In genomic region chr10:52235461-52235860, GRCm38 (mm10) we compare ENCODE assay signal across 10 mouse cellular contexts. TPM values are rescaled to one million over a fixed set of nuclear protein-coding genes. Genes with fewer than 3 reads are reported as not detected.
DNase-seq lines count a peak whose midpoint lies in the region; ATAC-seq lines count a peak whose summit lies in the region.
"Had no signal": no experiment of that assay in that cellular context is flagged by ENCODE, and none has a peak within 500 bp of the region (broad histone marks: within the 10 kb centered on the region; RNA-seq: fewer than 3 reads in every experiment).

No protein-coding gene starts in this region.

- no peak for ATAC-seq in liver, embryonic 11.5 days (replicated peaks; ENCODE audit: low FRiP score)
- ATAC-seq in forebrain, embryonic 11.5 days (replicated peaks; ENCODE audit: low FRiP score) = no peak
- no peak for ATAC-seq in hindbrain, embryonic 14.5 days (ENCODE audit: low FRiP score)
- no peak for ATAC-seq in midbrain, embryonic 16.5 days

- no peak overlapping the region for H3K9ac ChIP-seq in liver, embryonic 11.5 days (ENCODE audit: low read depth, low read length)
- H3K9ac ChIP-seq in forebrain, embryonic 11.5 days (ENCODE audit: low read length) = no peak overlapping the region
- no peak overlapping the region for H3K9ac ChIP-seq in hindbrain, embryonic 14.5 days
- H3K9ac ChIP-seq in midbrain, embryonic 16.5 days (ENCODE audit: low read depth, low read length) = no peak overlapping the region

- 79% methylated on average over 5 of the region's 5 CpGs for WGBS in liver, embryonic 11.5 days
- 80% methylated on average over 5 of the region's 5 CpGs for WGBS in forebrain, embryonic 11.5 days
- WGBS in hindbrain, embryonic 14.5 days = 85% methylated on average over 5 of the region's 5 CpGs
- 81% methylated on average over 5 of the region's 5 CpGs for WGBS in midbrain, embryonic 16.5 days

- H3K4me1 ChIP-seq in liver, embryonic 11.5 days (replicated peaks; ENCODE audit: control insufficient read depth, insufficient read depth, low read length) = no peaks in the 10 kb centered on the region
- peaks cover 4% of the 10 kb centered on the region; the same call in 1 of the 2 replicates for H3K4me1 ChIP-seq in forebrain, embryonic 11.5 days (replicated peaks; ENCODE audit: control insufficient read depth, insufficient read depth, low read length)
- H3K4me1 ChIP-seq in hindbrain, embryonic 14.5 days (replicated peaks; ENCODE audit: control insufficient read depth, insufficient read depth, low read length) = 0 out of 2 replicates have a peak, but pooled peaks cover 5% of the 10 kb centered on the region
- H3K4me1 ChIP-seq in midbrain, embryonic 16.5 days (ENCODE audit: control insufficient read depth, insufficient read depth, low read length) = peaks cover 6% of the 10 kb centered on the region; the same call in 1 of the 2 replicates

- peak overlapping the region; percentile 93; the same call in 1 of the 2 replicates for H3K4me2 ChIP-seq in liver, embryonic 11.5 days
- H3K4me2 ChIP-seq in forebrain, embryonic 11.5 days (ENCODE audit: low read depth, low read length, severe bottlenecking) = peak overlapping the region; percentile 69
- H3K4me2 ChIP-seq in hindbrain, embryonic 14.5 days (replicated peaks) = peak overlapping the region; percentile 82; the same call in 1 of the 2 replicates
- H3K4me2 ChIP-seq in midbrain, embryonic 16.5 days (ENCODE audit: low read length) = peak overlapping the region; percentile 82; the same call in 1 of the 2 replicates

- no peaks in the 10 kb centered on the region for H3K27me3 ChIP-seq in liver, embryonic 11.5 days (replicated peaks; ENCODE audit: control insufficient read depth, insufficient read depth, low read length)
- H3K27me3 ChIP-seq in forebrain, embryonic 11.5 days (ENCODE audit: control insufficient read depth, insufficient read depth, low read length) = no peaks in the 10 kb centered on the region
- no peaks in the 10 kb centered on the region for H3K27me3 ChIP-seq in hindbrain, embryonic 14.5 days (ENCODE audit: control insufficient read depth, insufficient read depth, low read length)
- H3K27me3 ChIP-seq in midbrain, embryonic 16.5 days (ENCODE audit: control insufficient read depth, insufficient read depth, low read depth, low read length) = no peaks in the 10 kb centered on the region

- no peaks in the 10 kb centered on the region for H3K36me3 ChIP-seq in liver, embryonic 11.5 days (ENCODE audit: control insufficient read depth, insufficient read depth, low read length)
- H3K36me3 ChIP-seq in forebrain, embryonic 11.5 days (ENCODE audit: control insufficient read depth, insufficient read depth, low read length) = no peaks in the 10 kb centered on the region
- no peaks in the 10 kb centered on the region for H3K36me3 ChIP-seq in hindbrain, embryonic 14.5 days (replicated peaks; ENCODE audit: control insufficient read depth, insufficient read depth)
- no peaks in the 10 kb centered on the region for H3K36me3 ChIP-seq in midbrain, embryonic 16.5 days (ENCODE audit: control insufficient read depth, insufficient read depth, low read length)
- H3K36me3 ChIP-seq: G1E had no signal

- peak overlapping the region; percentile 80; the same call in 1 of the 2 replicates for H3K4me3 ChIP-seq in liver, embryonic 11.5 days (ENCODE audit: low read depth, low read length)
- H3K4me3 ChIP-seq in forebrain, embryonic 11.5 days (ENCODE audit: low read depth, low read length) = 0 out of 2 replicates have a peak overlapping the region, but pooled peaks have one; percentile 70
- H3K4me3 ChIP-seq in hindbrain, embryonic 14.5 days (replicated peaks; ENCODE audit: low read length) = peak overlapping the region; percentile 91; the same call in 1 of the 2 replicates
- H3K4me3 ChIP-seq in midbrain, embryonic 16.5 days (ENCODE audit: low read depth, low read length) = no peak overlapping the region

- no peak overlapping the region for H3K27ac ChIP-seq in liver, embryonic 11.5 days (ENCODE audit: low read depth, low read length)
- H3K27ac ChIP-seq in forebrain, embryonic 11.5 days (ENCODE audit: low read depth, low read length) = no peak overlapping the region
- H3K27ac ChIP-seq in hindbrain, embryonic 14.5 days = no peak overlapping the region
- no peak overlapping the region for H3K27ac ChIP-seq in midbrain, embryonic 16.5 days (ENCODE audit: low read length)

- no peaks in the 10 kb centered on the region for H3K9me3 ChIP-seq in liver, embryonic 11.5 days (ENCODE audit: control insufficient read depth, low read length)
- no peaks in the 10 kb centered on the region; the same call in 1 of the 2 replicates for H3K9me3 ChIP-seq in forebrain, embryonic 11.5 days (ENCODE audit: control insufficient read depth, low read length)
- no peaks in the 10 kb centered on the region for H3K9me3 ChIP-seq in hindbrain, embryonic 14.5 days (ENCODE audit: control insufficient read depth, low read length)
- no peaks in the 10 kb centered on the region for H3K9me3 ChIP-seq in midbrain, embryonic 16.5 days (replicated peaks; ENCODE audit: control insufficient read depth, low read length, poor library complexity, severe bottlenecking)

- DNase-seq in liver, embryonic 11.5 days (ENCODE audit: low spot score) = no peak
- no peak for DNase-seq in liver
- DNase-seq in forebrain, embryonic 11.5 days (ENCODE audit: low spot score) = no peak
- no peak for DNase-seq in hindbrain, embryonic 14.5 days (ENCODE audit: low spot score)
- no peak for DNase-seq in yolk sac, embryonic 10.5 days (ENCODE audit: low spot score)
- no peak for DNase-seq in frontal cortex, adult 2 months (ENCODE audit: extremely low spot score in 1 of 2, low spot score in 1 of 2)
- no peak for DNase-seq in left cerebral cortex, adult 9 months (ENCODE audit: low spot score in 2 of 2)

RNA-seq across cellular contexts. Expression of gene Dcbld1, which starts 2.0 kb away (rescaled TPM):
- 11.9 and 13.5 TPM in 2 replicates for polyA plus RNA-seq in liver, embryonic 11.5 days (2014; fragmentation: Nextera tagmentation; extraction: Ambion mirVana)
- 22.0 and 23.9 TPM in 2 replicates for polyA plus RNA-seq in forebrain, embryonic 11.5 days (2014; fragmentation: Nextera tagmentation; extraction: Ambion mirVana)
- polyA plus RNA-seq in hindbrain, embryonic 14.5 days (2014; fragmentation: Nextera tagmentation; extraction: Ambion mirVana) = 21.8 and 23.6 TPM in 2 replicates
- polyA plus RNA-seq in midbrain, embryonic 16.5 days (2015; fragmentation: Nextera tagmentation; extraction: Ambion mirVana) = 18.7 and 20.4 TPM in 2 replicates
- polyA plus RNA-seq in frontal cortex, adult 2 months (2012; rRNA removed) = 6.6 TPM in 2 replicates
- polyA plus RNA-seq: G1E had no signal

RNA-seq across cellular contexts. Expression of gene Ros1, which starts 40.4 kb away (rescaled TPM):
- 0.09 TPM in 1 of 2 replicates, not detected in the other for polyA plus RNA-seq in liver, embryonic 11.5 days (2014; fragmentation: Nextera tagmentation; extraction: Ambion mirVana)
- polyA plus RNA-seq in forebrain, embryonic 11.5 days (2014; fragmentation: Nextera tagmentation; extraction: Ambion mirVana) = not detected in 2 replicates
- polyA plus RNA-seq in hindbrain, embryonic 14.5 days (2014; fragmentation: Nextera tagmentation; extraction: Ambion mirVana) = 0.04 TPM in 1 of 2 replicates, not detected in the other
- polyA plus RNA-seq in midbrain, embryonic 16.5 days (2015; fragmentation: Nextera tagmentation; extraction: Ambion mirVana) = not detected in 2 replicates
- polyA plus RNA-seq in frontal cortex, adult 2 months (2012; rRNA removed) = not detected in 2 replicates
- polyA plus RNA-seq: embryonic facial prominence, embryonic 11.5 days; G1E had no signal
